ENCODE assay signal across 16 mouse cellular contexts in the genomic region with DNA sequence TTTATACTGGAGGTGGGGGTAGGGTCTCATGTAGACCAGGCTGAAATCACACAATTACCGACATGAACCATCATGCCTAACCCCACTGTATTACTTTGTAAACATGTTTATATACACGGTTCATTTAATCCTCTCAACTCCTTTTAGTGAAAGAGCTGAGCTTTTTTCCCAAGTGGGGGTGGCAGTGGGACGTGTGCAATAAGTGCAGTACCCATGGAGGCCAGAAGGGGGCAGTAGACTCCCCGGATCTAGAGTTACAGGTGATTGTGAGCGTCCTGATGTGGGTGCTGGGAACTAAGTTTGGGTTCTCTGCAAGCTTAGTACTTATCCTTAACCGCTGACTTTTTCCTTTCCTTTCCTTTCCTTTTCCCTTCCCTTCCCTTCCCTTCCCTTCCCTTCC. TPM values are rescaled to one million over a fixed set of nuclear protein-coding genes. Genes with fewer than 3 reads are reported as not detected.
DNase-seq lines count a peak whose midpoint lies in the region; ATAC-seq and TF ChIP-seq lines count a peak whose summit lies in the region.
"Had no signal": no experiment of that assay in that cellular context is flagged by ENCODE, and none has a peak within 500 bp of the region (broad histone marks: within the 10 kb centered on the region; RNA-seq: fewer than 3 reads in every experiment).

No protein-coding gene starts in this region.

- no peaks in the 10 kb centered on the region for H3K9me3 ChIP-seq in forebrain, postnatal 0 days (ENCODE audit: low read length)
- H3K9me3 ChIP-seq in forebrain, embryonic 13.5 days (replicated peaks): no peaks in the 10 kb centered on the region
- no peaks in the 10 kb centered on the region for H3K9me3 ChIP-seq in midbrain, postnatal 0 days (ENCODE audit: low read length)
- no peaks in the 10 kb centered on the region for H3K9me3 ChIP-seq in midbrain, embryonic 14.5 days (ENCODE audit: control insufficient read depth, low read length)
- H3K9me3 ChIP-seq: heart, embryonic 13.5 days had no signal

- H3K27me3 ChIP-seq in forebrain, postnatal 0 days (ENCODE audit: insufficient read depth, low read length): no peaks in the 10 kb centered on the region
- H3K27me3 ChIP-seq in forebrain, embryonic 13.5 days: 0 out of 2 replicates have a peak, but pooled peaks cover 5% of the 10 kb centered on the region
- H3K27me3 ChIP-seq in midbrain, postnatal 0 days (ENCODE audit: insufficient read depth, low read length): no peaks in the 10 kb centered on the region
- no peaks in the 10 kb centered on the region for H3K27me3 ChIP-seq in midbrain, embryonic 14.5 days (ENCODE audit: control insufficient read depth, insufficient read depth, low read length)

- no peak overlapping the region for H3K27ac ChIP-seq in forebrain, postnatal 0 days (ENCODE audit: low read depth, low read length)
- no peak overlapping the region for H3K27ac ChIP-seq in forebrain, embryonic 13.5 days
- H3K27ac ChIP-seq in midbrain, postnatal 0 days (ENCODE audit: low read depth, low read length): no peak overlapping the region
- H3K27ac ChIP-seq in midbrain, embryonic 14.5 days (replicated peaks; ENCODE audit: low read depth, low read length): no peak overlapping the region
- H3K27ac ChIP-seq: heart, embryonic 13.5 days had no signal

- 52% methylated on average over 6 of the region's 6 CpGs for WGBS in forebrain, postnatal 0 days
- WGBS in forebrain, embryonic 13.5 days: 57% methylated on average over 6 of the region's 6 CpGs
- 62% methylated on average over 6 of the region's 6 CpGs for WGBS in midbrain, postnatal 0 days
- 58% methylated on average over 6 of the region's 6 CpGs for WGBS in midbrain, embryonic 14.5 days

- TF ChIP-seq CTCF in forebrain, postnatal 0 days (IDR thresholded peaks at IDR 0.05; ENCODE audit: low read depth): peak; percentile 20; the same call in 1 of the 2 replicates
- TF ChIP-seq CTCF in midbrain, postnatal 0 days (IDR thresholded peaks at IDR 0.05): peak; percentile 40

- H3K4me2 ChIP-seq in forebrain, postnatal 0 days (ENCODE audit: low read depth): no peak overlapping the region
- H3K4me2 ChIP-seq in forebrain, embryonic 13.5 days: no peak overlapping the region
- no peak overlapping the region for H3K4me2 ChIP-seq in midbrain, postnatal 0 days (ENCODE audit: low read depth, low read length, poor library complexity, severe bottlenecking)
- H3K4me2 ChIP-seq in midbrain, embryonic 14.5 days (ENCODE audit: low read length): no peak overlapping the region
- H3K4me2 ChIP-seq: heart, embryonic 13.5 days had no signal

- no peak for ATAC-seq in forebrain, postnatal 0 days
- ATAC-seq in forebrain, embryonic 13.5 days: no peak
- no peak for ATAC-seq in midbrain, postnatal 0 days (ENCODE audit: low FRiP score)
- no peak for ATAC-seq in midbrain, embryonic 14.5 days (ENCODE audit: low FRiP score, low TSS enrichment)
- peak; percentile 53; the same call in 1 of the 2 replicates for ATAC-seq in erythroblast, adult 5-6 weeks (replicated peaks; ENCODE audit: low FRiP score, poor library complexity, severe bottlenecking)
- ATAC-seq: forebrain, embryonic 14.5 days had no signal

- no peaks in the 10 kb centered on the region for H3K4me1 ChIP-seq in forebrain, postnatal 0 days (ENCODE audit: insufficient read depth)
- H3K4me1 ChIP-seq in forebrain, embryonic 13.5 days: peaks cover 6% of the 10 kb centered on the region; the same call in 1 of the 2 replicates
- no peaks in the 10 kb centered on the region; the same call in 1 of the 2 replicates for H3K4me1 ChIP-seq in midbrain, postnatal 0 days (ENCODE audit: insufficient read depth, low read length)
- H3K4me1 ChIP-seq in midbrain, embryonic 14.5 days (ENCODE audit: control insufficient read depth, insufficient read depth, low read length): no peaks in the 10 kb centered on the region

- no peak overlapping the region for H3K4me3 ChIP-seq in forebrain, postnatal 0 days (ENCODE audit: low read depth, low read length)
- H3K4me3 ChIP-seq in forebrain, embryonic 13.5 days: no peak overlapping the region
- H3K4me3 ChIP-seq in midbrain, postnatal 0 days (ENCODE audit: low read depth, low read length): no peak overlapping the region
- no peak overlapping the region for H3K4me3 ChIP-seq in midbrain, embryonic 14.5 days (replicated peaks; ENCODE audit: low read depth, low read length)
- H3K4me3 ChIP-seq: heart, embryonic 13.5 days had no signal

- intact Hi-C loops in gastrocnemius, postnatal 36 days (cut with DNase I): no loop called here

- no peak overlapping the region for H3K9ac ChIP-seq in forebrain, postnatal 0 days
- no peak overlapping the region for H3K9ac ChIP-seq in forebrain, embryonic 13.5 days
- no peak overlapping the region for H3K9ac ChIP-seq in midbrain, postnatal 0 days (replicated peaks; ENCODE audit: low read length, poor library complexity, severe bottlenecking)
- no peak overlapping the region for H3K9ac ChIP-seq in midbrain, embryonic 14.5 days (replicated peaks; ENCODE audit: low read length)
- H3K9ac ChIP-seq: heart, embryonic 13.5 days had no signal

- DNase-seq in forebrain, postnatal 0 days: no peak
- DNase-seq in midbrain, postnatal 0 days (ENCODE audit: low spot score): no peak
- no peak for DNase-seq in midbrain, embryonic 14.5 days
- DNase-seq in thymus, postnatal 36 days: peak; percentile 13 to 23
- DNase-seq in ovary, adult 18-20 months (ENCODE audit: low spot score): no peak
- DNase-seq in gastrocnemius, postnatal 36 days: no peak
- DNase-seq: adrenal gland, postnatal 36 days; embryo, embryonic 11 days; kidney, adult 11 months; left cerebral cortex, postnatal 4 days had no signal

- no peaks in the 10 kb centered on the region for H3K36me3 ChIP-seq in forebrain, postnatal 0 days (ENCODE audit: insufficient read depth)
- no peaks in the 10 kb centered on the region for H3K36me3 ChIP-seq in forebrain, embryonic 13.5 days (ENCODE audit: poor library complexity, severe bottlenecking)
- H3K36me3 ChIP-seq in midbrain, postnatal 0 days (ENCODE audit: insufficient read depth, low read length): no peaks in the 10 kb centered on the region
- H3K36me3 ChIP-seq in midbrain, embryonic 14.5 days (ENCODE audit: control insufficient read depth, insufficient read depth, low read length): no peaks in the 10 kb centered on the region
- H3K36me3 ChIP-seq: heart, embryonic 13.5 days had no signal

RNA-seq across cellular contexts. Expression of gene Fat2, which starts 37.5 kb away (rescaled TPM):
- 0.38 and 0.52 TPM in 2 replicates for total RNA-seq in forebrain, postnatal 0 days (2014; rRNA removed)
- polyA plus RNA-seq in forebrain, postnatal 0 days (2015; fragmentation: Nextera tagmentation; extraction: Ambion mirVana): 0.01 and 0.06 TPM in 2 replicates
- polyA plus RNA-seq in forebrain, embryonic 13.5 days (2015; fragmentation: Nextera tagmentation; extraction: Ambion mirVana): not detected in 2 replicates
- 1.1 and 4.2 TPM in 2 replicates for total RNA-seq in midbrain, postnatal 0 days (2014; rRNA removed)
- polyA plus RNA-seq in midbrain, postnatal 0 days (2015; fragmentation: Nextera tagmentation; extraction: Ambion mirVana): 0.04 TPM in 2 replicates
- polyA plus RNA-seq in midbrain, embryonic 14.5 days (2014; fragmentation: Nextera tagmentation; extraction: Ambion mirVana): 0.24 and 0.27 TPM in 2 replicates
- not detected in 2 replicates for total RNA-seq in erythroblast, adult 5-6 weeks (2015; ENCODE audit: low replicate concordance)
- not detected in 2 replicates for total RNA-seq in erythroblast, adult 5-6 weeks (2017; ENCODE audit: low replicate concordance)
- under 1 TPM in 1 of 2 experiments, not detected in 1; 0.05 TPM for total RNA-seq in gastrocnemius, postnatal 36 days (2021)
- total RNA-seq: megakaryocyte-erythroid progenitor cell, adult 5-6 weeks had no signal
- polyA plus RNA-seq: neural tube, embryonic 14.5 days had no signal

RNA-seq across cellular contexts. Expression of gene Sparc, which starts 49.1 kb away (rescaled TPM):
- 180 and 264 TPM in 2 replicates for total RNA-seq in forebrain, postnatal 0 days (2014; rRNA removed)
- polyA plus RNA-seq in forebrain, postnatal 0 days (2015; fragmentation: Nextera tagmentation; extraction: Ambion mirVana): 437 and 510 TPM in 2 replicates
- polyA plus RNA-seq in forebrain, embryonic 13.5 days (2015; fragmentation: Nextera tagmentation; extraction: Ambion mirVana): 273 and 289 TPM in 2 replicates
- total RNA-seq in midbrain, postnatal 0 days (2014; rRNA removed): 261 and 313 TPM in 2 replicates
- 570 and 625 TPM in 2 replicates for polyA plus RNA-seq in midbrain, postnatal 0 days (2015; fragmentation: Nextera tagmentation; extraction: Ambion mirVana)
- polyA plus RNA-seq in midbrain, embryonic 14.5 days (2014; fragmentation: Nextera tagmentation; extraction: Ambion mirVana): 240 and 427 TPM in 2 replicates
- total RNA-seq in erythroblast, adult 5-6 weeks (2015; ENCODE audit: low replicate concordance): 1.7 TPM in 2 replicates
- total RNA-seq in erythroblast, adult 5-6 weeks (2017; ENCODE audit: low replicate concordance): 0.85 and 0.98 TPM in 2 replicates
- 100 to 1,000 TPM; 572 to 675 TPM for total RNA-seq in gastrocnemius, postnatal 36 days (2021)
- total RNA-seq: megakaryocyte-erythroid progenitor cell, adult 5-6 weeks had no signal

Comparison
In these comparisons a context has a peak if more than half of its experiments do, and no peak if none do; other contexts are left out.
1. DNase-seq: peak in thymus, postnatal 36 days (2 of 2); none in forebrain, postnatal 0 days (single experiment), midbrain, postnatal 0 days (single experiment), midbrain, embryonic 14.5 days (single experiment), ovary, adult 18-20 months (single experiment) and gastrocnemius, postnatal 36 days (0 of 2).
2. RNA of gene Sparc, which starts 49.1 kb away (total RNA-seq): 572 to 675 TPM in gastrocnemius, postnatal 36 days, 261 to 313 TPM in midbrain, postnatal 0 days and 180 to 264 TPM in forebrain, postnatal 0 days; 0.85 to 1.7 TPM in erythroblast, adult 5-6 weeks; every median in the first group is over 10 times any median in the second.